Mouse (Mus musculus) mature B cell (primary cell): Measurements from ENCODE around the gene Dhtkd1.

Experiments used
- in situ Hi-C: fragments of 300-500 bp; cut with MboI; formaldehyde crosslinking; loops from 2 replicates; pipeline ENCODE4 v1.14.3; 2019

Dhtkd1 gene

DNA sequence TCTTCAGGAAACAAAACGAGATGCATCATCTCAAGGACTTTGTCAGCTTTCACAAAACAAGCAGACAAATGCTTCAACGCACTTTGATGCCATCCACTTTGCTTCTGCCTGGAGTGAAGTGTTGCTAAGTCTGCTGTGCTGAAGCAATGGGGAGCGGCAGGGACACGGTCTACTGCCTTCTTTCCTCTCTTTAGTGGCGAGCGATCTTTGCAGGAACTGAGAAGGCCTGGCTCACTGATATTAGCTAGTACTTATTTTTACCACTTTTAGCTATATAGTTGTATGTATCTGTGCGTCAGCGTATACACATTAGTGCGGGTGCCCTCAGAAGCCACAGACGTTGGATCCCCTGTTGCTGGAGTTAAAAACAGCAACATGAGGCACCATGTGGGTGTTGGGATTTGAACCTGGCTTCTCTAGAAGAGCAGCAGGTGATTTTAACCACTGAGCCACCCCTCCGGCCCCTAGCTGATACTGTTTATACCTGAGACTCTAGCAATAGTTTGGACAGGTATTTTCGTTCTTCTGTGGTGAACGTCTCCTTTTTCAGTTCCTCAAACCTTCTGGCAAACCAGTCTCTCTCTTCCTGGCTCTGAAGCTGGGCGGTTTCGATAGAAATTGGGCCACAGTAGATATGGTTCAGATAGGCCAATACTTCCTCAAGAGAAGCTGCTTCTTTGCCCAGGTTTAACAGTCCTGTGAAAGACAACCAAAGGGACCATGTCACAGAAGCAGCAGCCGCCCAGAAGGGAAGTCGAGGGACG lies 12.1 kb downstream of the Dhtkd1 start:
- in situ Hi-C loops, result no loop called here

DNA sequence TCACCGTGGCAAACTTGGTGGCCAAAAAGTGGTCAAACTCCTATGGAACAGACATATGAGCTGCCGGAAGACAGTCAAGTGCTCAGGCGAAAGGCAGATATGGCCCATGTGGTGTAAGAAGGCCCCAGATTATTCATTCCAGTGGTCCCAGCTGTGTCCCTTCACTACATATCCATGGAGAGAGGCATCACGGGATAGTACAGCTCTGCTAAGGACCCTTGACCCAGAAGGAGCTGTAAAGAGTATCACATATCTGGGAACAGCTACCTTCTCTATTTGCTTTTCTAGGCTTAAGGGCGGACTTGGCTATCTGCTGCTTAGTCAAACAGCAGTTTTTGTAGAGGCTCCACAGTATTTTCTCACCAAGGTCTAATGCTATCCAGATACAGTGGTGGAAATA lies 12.8 kb downstream of the Dhtkd1 start:
- in situ Hi-C loops, result no loop called here

GRCm38 (mm10) chr2:5927481-5927880 lies 15.1 kb downstream of the Dhtkd1 start:
- in situ Hi-C loops, result no loop called here

DNA sequence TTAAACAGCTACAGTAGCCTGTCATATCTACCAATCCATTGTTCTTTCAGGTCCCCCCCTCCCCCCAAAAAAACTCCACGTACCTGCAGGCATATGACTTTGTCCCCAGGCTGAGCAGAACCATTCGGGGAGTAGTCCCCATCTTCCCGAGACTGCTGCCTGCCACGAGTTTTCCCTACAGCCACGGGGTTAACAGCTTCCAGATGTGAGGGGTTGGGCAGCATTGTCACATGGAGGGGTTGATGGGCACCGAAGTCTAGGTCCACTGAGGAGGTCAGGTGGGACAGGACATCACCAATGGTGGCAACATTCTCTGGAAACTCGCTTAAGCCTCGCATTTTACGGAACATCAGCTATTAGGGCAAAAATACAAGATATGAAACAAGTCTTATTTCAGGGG lies 18.8 kb downstream of the Dhtkd1 start:
- in situ Hi-C loops, result no loop called here

- in situ Hi-C loops, result no loop called here
Observed at GRCm38 (mm10) chr2:5922823-5923222, 19.8 kb downstream of the Dhtkd1 start.

- in situ Hi-C loops, result no loop called here
Observed at GRCm38 (mm10) chr2:5911282-5911965, 31.2 kb downstream of the Dhtkd1 start.

GRCm38 (mm10) chr2:5906625-5907024 lies 36.0 kb downstream of the Dhtkd1 start:
- in situ Hi-C loops, result no loop called here

DNA sequence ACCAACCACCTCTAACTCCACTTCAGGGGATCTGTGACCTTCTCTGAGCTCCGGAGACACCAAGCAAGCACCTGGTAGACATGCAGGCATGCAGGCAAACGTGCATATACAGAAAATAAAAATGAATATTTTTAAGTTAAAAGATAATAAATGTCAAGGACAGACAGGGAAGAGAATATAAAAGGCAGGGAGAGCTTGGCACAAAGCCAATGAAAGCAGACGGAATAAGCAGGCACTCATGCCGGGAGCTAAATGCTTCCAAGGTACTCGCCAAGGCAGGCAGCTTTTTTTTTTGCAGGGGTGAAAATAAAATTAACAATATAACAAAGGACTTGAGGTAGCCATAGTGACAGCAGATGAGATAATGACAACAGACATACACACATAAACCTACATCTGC lies 36.5 kb downstream of the Dhtkd1 start:
- in situ Hi-C loops, result no loop called here

GRCm38 (mm10) chr2:5900145-5900544 lies 42.4 kb downstream of the Dhtkd1 start:
- in situ Hi-C loops, result no loop called here

GRCm38 (mm10) chr2:5894843-5895570 lies 47.6 kb downstream of the Dhtkd1 start, which contains the start of gene Sec61a2:
TSS of gene Sec61a2 (minus strand) at chr2:5895432.
- in situ Hi-C loops, result no loop called here

DNA sequence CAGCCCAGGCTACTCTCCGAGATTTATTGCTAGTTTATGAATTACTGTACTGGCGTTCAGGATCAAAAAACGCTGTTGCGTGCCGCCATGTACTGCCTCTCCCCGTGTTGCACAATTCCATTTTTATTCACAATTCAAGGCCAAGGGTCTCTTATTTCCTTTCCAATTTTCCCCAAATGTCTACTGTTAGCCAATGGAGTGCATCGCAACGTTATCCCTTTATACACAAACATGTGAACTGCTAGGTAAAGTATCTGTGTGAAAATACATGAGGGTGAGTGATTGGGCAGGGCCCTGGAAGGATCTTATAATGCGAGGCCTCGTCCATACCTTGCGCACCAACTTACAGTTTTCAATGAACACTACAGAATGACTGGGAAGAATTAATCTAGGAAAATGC lies 48.3 kb downstream of the Dhtkd1 start:
- in situ Hi-C loops, result no loop called here

DNA sequence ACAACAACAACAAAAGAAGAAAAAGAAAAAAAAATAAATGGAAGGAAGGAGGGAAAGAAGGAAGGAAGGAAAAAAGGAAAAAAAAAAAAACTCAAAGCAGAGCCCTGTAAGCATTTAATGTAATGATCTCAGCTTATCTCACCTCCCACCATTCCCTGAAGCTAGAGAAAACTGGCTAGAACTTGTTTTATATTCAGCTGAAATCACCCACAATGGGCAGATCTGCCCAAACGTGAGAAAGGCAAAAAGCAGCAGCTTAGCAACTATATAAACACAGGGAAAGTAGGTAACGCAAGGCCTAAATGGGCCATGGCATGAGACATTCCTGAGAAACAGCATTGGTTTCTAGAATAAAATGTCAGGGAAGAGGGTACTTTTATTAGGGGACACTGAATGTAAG lies 53.2 kb downstream of the Dhtkd1 start:
- in situ Hi-C loops, result no loop called here

DNA sequence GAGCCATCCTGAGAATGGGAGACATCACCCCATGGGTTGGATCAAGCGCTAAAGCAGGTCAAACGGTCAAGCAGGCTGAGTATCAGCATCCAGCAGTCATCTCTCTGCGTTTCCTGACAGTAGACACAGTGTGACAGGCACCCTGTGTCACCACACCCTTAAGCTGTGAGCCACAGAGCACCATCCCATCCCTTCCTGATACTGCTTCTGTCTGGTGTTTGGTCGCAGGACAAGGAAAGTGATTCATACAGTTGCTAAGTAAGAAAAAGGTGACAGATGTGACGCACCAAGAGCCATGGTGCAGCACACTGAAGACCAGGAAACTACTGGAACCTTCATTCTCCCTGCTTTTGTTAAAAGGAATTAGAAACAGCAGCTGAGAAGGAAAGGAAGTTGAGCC lies 53.7 kb downstream of the Dhtkd1 start:
- in situ Hi-C loops, result no loop called here

GRCm38 (mm10) chr2:5877446-5877845 lies 65.1 kb downstream of the Dhtkd1 start:
- in situ Hi-C loops, result no loop called here

DNA sequence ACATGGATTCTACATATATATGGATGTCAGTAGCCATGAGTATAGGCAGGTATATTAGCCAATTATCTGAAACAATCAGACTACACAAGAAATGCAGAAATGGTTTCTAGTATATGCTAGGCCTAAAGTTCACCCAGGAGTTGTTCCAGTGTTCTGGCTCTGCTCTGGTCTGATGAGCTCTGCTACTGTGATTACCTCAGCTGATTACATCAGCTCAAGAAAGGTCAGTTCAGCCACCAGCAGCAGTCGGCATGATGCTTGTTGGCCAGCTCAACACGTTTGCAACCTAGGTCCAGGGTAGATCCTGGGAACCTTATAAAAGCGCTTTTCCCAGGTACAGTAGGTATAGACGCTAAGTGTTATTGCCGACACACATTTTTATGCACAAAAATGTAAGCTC lies 72.8 kb downstream of the Dhtkd1 start:
- in situ Hi-C loops, result no loop called here

- in situ Hi-C loops, result no loop called here
Observed at GRCm38 (mm10) chr2:5867681-5868080, 74.9 kb downstream of the Dhtkd1 start.

GRCm38 (mm10) chr2:5862834-5863233 lies 79.8 kb downstream of the Dhtkd1 start, which contains the start of gene Gm13199:
TSS of gene Gm13199 (minus strand) at chr2:5862934.
- in situ Hi-C loops, result no loop called here

DNA sequence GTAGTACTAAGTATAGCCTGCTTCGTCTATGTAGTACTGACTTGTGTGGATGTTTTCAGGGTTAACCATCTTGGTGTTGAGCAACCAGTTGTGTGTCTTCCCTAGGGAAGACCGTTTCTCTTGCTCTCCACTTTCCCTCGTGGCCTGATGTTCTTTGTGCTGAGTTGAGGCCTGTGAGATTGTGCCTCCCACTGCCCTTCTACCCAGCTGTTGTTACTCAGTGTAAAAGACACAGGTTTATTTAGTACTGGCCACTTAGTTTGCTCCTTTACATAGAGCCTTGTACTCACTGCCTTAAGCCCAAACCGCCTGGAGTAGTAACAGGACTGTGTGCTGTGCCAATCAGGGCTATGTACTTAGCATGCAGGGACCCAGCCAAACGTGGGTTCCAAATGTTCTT lies 90.7 kb downstream of the Dhtkd1 start:
- in situ Hi-C loops, result no loop called here

GRCm38 (mm10) chr2:5851116-5851515 lies 91.5 kb downstream of the Dhtkd1 start:
- in situ Hi-C loops, result no loop called here
